In the genomic region with DNA sequence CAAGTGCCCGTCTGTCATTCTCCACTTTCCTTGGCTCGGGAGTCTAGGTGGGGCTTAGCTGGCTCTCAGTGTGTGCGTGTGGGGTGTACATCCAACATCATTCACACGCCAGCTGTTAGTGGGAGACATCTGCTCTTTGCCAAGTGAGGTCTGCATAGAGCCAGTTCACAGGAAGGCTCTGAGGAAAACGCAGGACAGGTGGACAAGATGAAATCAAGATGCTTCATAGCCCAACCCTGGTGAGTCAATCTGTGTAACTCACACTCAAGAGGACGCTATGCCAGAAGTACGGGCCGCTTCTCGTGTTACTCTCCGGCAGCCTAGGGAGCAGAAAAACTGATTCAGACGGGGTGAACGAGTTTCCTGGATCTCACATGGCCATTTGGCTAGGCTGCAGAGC, we compare ENCODE assay signal across 12 mouse cellular contexts.
DNase-seq lines count a peak whose midpoint lies in the region; ATAC-seq and TF ChIP-seq lines count a peak whose summit lies in the region.
"Had no signal": no experiment of that assay in that cellular context is flagged by ENCODE, and none has a peak within 500 bp of the region (broad histone marks: within the 10 kb centered on the region; RNA-seq: fewer than 3 reads in every experiment).

No protein-coding gene starts in this region.

- intact Hi-C loops in left cerebral cortex, postnatal 14 days (cut with DNase I) = no loop called here

- H3K27ac ChIP-seq in midbrain, postnatal 0 days (ENCODE audit: low read depth, low read length) = no peak overlapping the region
- no peak overlapping the region for H3K27ac ChIP-seq in midbrain, embryonic 16.5 days (ENCODE audit: low read length)
- no peak overlapping the region for H3K27ac ChIP-seq in intestine, postnatal 0 days (ENCODE audit: low read depth, low read length)
- no peak overlapping the region for H3K27ac ChIP-seq in cerebellum, adult 2 months (ENCODE audit: insufficient read depth, low read length)
- H3K27ac ChIP-seq: forebrain, embryonic 13.5 days; hindbrain, embryonic 13.5 days had no signal

- ATAC-seq in midbrain, postnatal 0 days (ENCODE audit: low FRiP score) = no peak
- no peak for ATAC-seq in midbrain, embryonic 16.5 days
- ATAC-seq in intestine, postnatal 0 days = no peak
- ATAC-seq: forebrain, embryonic 13.5 days had no signal

- no peak overlapping the region for H3K4me2 ChIP-seq in midbrain, postnatal 0 days (ENCODE audit: low read depth, low read length, poor library complexity, severe bottlenecking)
- no peak overlapping the region for H3K4me2 ChIP-seq in midbrain, embryonic 16.5 days (ENCODE audit: low read length)
- no peak overlapping the region for H3K4me2 ChIP-seq in intestine, postnatal 0 days (replicated peaks; ENCODE audit: low read depth)
- H3K4me2 ChIP-seq: forebrain, embryonic 13.5 days; hindbrain, embryonic 13.5 days had no signal

- no peak overlapping the region for H3K9ac ChIP-seq in midbrain, postnatal 0 days (replicated peaks; ENCODE audit: low read length, poor library complexity, severe bottlenecking)
- H3K9ac ChIP-seq in midbrain, embryonic 16.5 days (ENCODE audit: low read depth, low read length) = no peak overlapping the region
- no peak overlapping the region for H3K9ac ChIP-seq in intestine, postnatal 0 days (ENCODE audit: low read depth, low read length)
- H3K9ac ChIP-seq: forebrain, embryonic 13.5 days; hindbrain, embryonic 13.5 days had no signal

- no peaks in the 10 kb centered on the region for H3K4me1 ChIP-seq in midbrain, postnatal 0 days (ENCODE audit: insufficient read depth, low read length)
- no peaks in the 10 kb centered on the region; the same call in 1 of the 2 replicates for H3K4me1 ChIP-seq in midbrain, embryonic 16.5 days (ENCODE audit: control insufficient read depth, insufficient read depth, low read length)
- H3K4me1 ChIP-seq in intestine, postnatal 0 days (replicated peaks; ENCODE audit: control insufficient read depth, insufficient read depth, low read length) = no peaks in the 10 kb centered on the region
- H3K4me1 ChIP-seq in cerebellum, adult 2 months (ENCODE audit: control insufficient read depth, insufficient read depth, low read length) = no peaks in the 10 kb centered on the region; the same call in 1 of the 2 replicates
- H3K4me1 ChIP-seq: forebrain, embryonic 13.5 days had no signal

- H3K27me3 ChIP-seq in midbrain, postnatal 0 days (ENCODE audit: insufficient read depth, low read length) = no peaks in the 10 kb centered on the region
- H3K27me3 ChIP-seq in midbrain, embryonic 16.5 days (ENCODE audit: control insufficient read depth, insufficient read depth, low read depth, low read length) = no peaks in the 10 kb centered on the region
- H3K27me3 ChIP-seq in intestine, postnatal 0 days (replicated peaks; ENCODE audit: control insufficient read depth, insufficient read depth, low read length) = no peaks in the 10 kb centered on the region
- no peaks in the 10 kb centered on the region for H3K27me3 ChIP-seq in cerebellum, adult 2 months (ENCODE audit: control insufficient read depth, insufficient read depth, low read length)
- H3K27me3 ChIP-seq: forebrain, embryonic 13.5 days had no signal

- WGBS in midbrain, postnatal 0 days = 86% methylated on average over 12 of the region's 12 CpGs
- WGBS in midbrain, embryonic 16.5 days = 81% methylated on average over 12 of the region's 12 CpGs
- 74% methylated on average over 12 of the region's 12 CpGs for whole genome bisulfite sequencing in intestine, postnatal 0 days
- WGBS in cerebellum, adult 2 months = 17% methylated on average over 12 of the region's 12 CpGs

- peak; percentile 5 for DNase-seq in midbrain, postnatal 0 days (ENCODE audit: low spot score)
- peak; percentile 31 to 41 for DNase-seq in frontal cortex, postnatal 36 days (ENCODE audit: low spot score in 2 of 2)
- peak; percentile 8 to 41 for DNase-seq in left cerebral cortex, postnatal 14 days (ENCODE audit: low spot score in 2 of 2)
- DNase-seq in cerebellum, adult 2 months = no peak
- DNase-seq in thymus, postnatal 36 days = no peak
- DNase-seq: lung, postnatal 36 days; thymus, postnatal 25 days had no signal

- no peak for TF ChIP-seq POLR2A in cerebellum, adult 2 months (IDR thresholded peaks at IDR 0.05; ENCODE audit: borderline replicate concordance, insufficient read depth, low read length)

- no peak overlapping the region for H3K4me3 ChIP-seq in midbrain, postnatal 0 days (ENCODE audit: low read depth, low read length)
- no peak overlapping the region for H3K4me3 ChIP-seq in midbrain, embryonic 16.5 days (ENCODE audit: low read depth, low read length)
- H3K4me3 ChIP-seq in intestine, postnatal 0 days (ENCODE audit: low read depth, low read length) = no peak overlapping the region
- H3K4me3 ChIP-seq in cerebellum, adult 2 months (replicated peaks; ENCODE audit: insufficient read depth, low read depth, low read length) = no peak overlapping the region
- H3K4me3 ChIP-seq: forebrain, embryonic 13.5 days; hindbrain, embryonic 13.5 days had no signal

- TF ChIP-seq CTCF in midbrain, postnatal 0 days (IDR thresholded peaks at IDR 0.05) = no peak
- TF ChIP-seq CTCF in intestine, postnatal 0 days (IDR thresholded peaks at IDR 0.05; ENCODE audit: low read depth) = no peak
- TF ChIP-seq CTCF in cerebellum, adult 2 months (IDR thresholded peaks at IDR 0.05; ENCODE audit: borderline replicate concordance, insufficient read depth, low read depth, low read length) = no peak

- no peaks in the 10 kb centered on the region for H3K36me3 ChIP-seq in midbrain, postnatal 0 days (ENCODE audit: insufficient read depth, low read length)
- H3K36me3 ChIP-seq in midbrain, embryonic 16.5 days (ENCODE audit: control insufficient read depth, insufficient read depth, low read length) = no peaks in the 10 kb centered on the region
- no peaks in the 10 kb centered on the region for H3K36me3 ChIP-seq in intestine, postnatal 0 days (ENCODE audit: control insufficient read depth, insufficient read depth)
- H3K36me3 ChIP-seq: G1E; hindbrain, embryonic 13.5 days had no signal

- no peaks in the 10 kb centered on the region for H3K9me3 ChIP-seq in midbrain, postnatal 0 days (ENCODE audit: low read length)
- H3K9me3 ChIP-seq in midbrain, embryonic 16.5 days (replicated peaks; ENCODE audit: control insufficient read depth, low read length, poor library complexity, severe bottlenecking) = no peaks in the 10 kb centered on the region
- no peaks in the 10 kb centered on the region for H3K9me3 ChIP-seq in intestine, postnatal 0 days (ENCODE audit: control insufficient read depth)
- H3K9me3 ChIP-seq: forebrain, embryonic 13.5 days; G1E; hindbrain, embryonic 13.5 days had no signal

Comparison
In these comparisons a context has a peak if more than half of its experiments do, and no peak if none do; other contexts are left out.
1. DNase-seq: peak in midbrain, postnatal 0 days (single experiment), frontal cortex, postnatal 36 days (2 of 2) and left cerebral cortex, postnatal 14 days (2 of 2); none in cerebellum, adult 2 months (0 of 2) and thymus, postnatal 36 days (0 of 2).